Comparison of ENCODE assay signal across 8 mouse cellular contexts in genomic region chr7:46611970-46612369, GRCm38 (mm10). TPM values are rescaled to one million over a fixed set of nuclear protein-coding genes. Genes with fewer than 3 reads are reported as not detected.
DNase-seq lines count a peak whose midpoint lies in the region; ATAC-seq and TF ChIP-seq lines count a peak whose summit lies in the region.

No protein-coding gene starts in this region.

- no peak for TF ChIP-seq CTCF in forebrain, postnatal 0 days (IDR thresholded peaks at IDR 0.05; ENCODE audit: low read depth)
- no peak for TF ChIP-seq CTCF in cerebellum, adult 2 months (IDR thresholded peaks at IDR 0.05; ENCODE audit: borderline replicate concordance, insufficient read depth, low read depth, low read length)

- H3K4me1 ChIP-seq in forebrain, postnatal 0 days (ENCODE audit: insufficient read depth): no peaks in the 10 kb centered on the region
- H3K4me1 ChIP-seq in forebrain, embryonic 12.5 days: no peaks in the 10 kb centered on the region
- H3K4me1 ChIP-seq in cerebellum, adult 2 months (ENCODE audit: control insufficient read depth, insufficient read depth, low read length): peaks cover 59% of the 10 kb centered on the region
- H3K4me1 ChIP-seq in liver, embryonic 11.5 days (replicated peaks; ENCODE audit: control insufficient read depth, insufficient read depth, low read length): no peaks in the 10 kb centered on the region

- H3K9ac ChIP-seq in forebrain, postnatal 0 days: peak overlapping the region; percentile 22; the same call in 1 of the 2 replicates
- no peak overlapping the region for H3K9ac ChIP-seq in forebrain, embryonic 12.5 days
- H3K9ac ChIP-seq in liver, embryonic 11.5 days (ENCODE audit: low read depth, low read length): no peak overlapping the region

- no peak overlapping the region for H3K27ac ChIP-seq in forebrain, postnatal 0 days (ENCODE audit: low read depth, low read length)
- H3K27ac ChIP-seq in forebrain, embryonic 12.5 days: no peak overlapping the region
- H3K27ac ChIP-seq in cerebellum, adult 2 months (ENCODE audit: insufficient read depth, low read length): peak overlapping the region; percentile 73
- H3K27ac ChIP-seq in liver, embryonic 11.5 days (ENCODE audit: low read depth, low read length): no peak overlapping the region

- no peak overlapping the region for H3K4me2 ChIP-seq in forebrain, postnatal 0 days (ENCODE audit: low read depth)
- H3K4me2 ChIP-seq in forebrain, embryonic 12.5 days: no peak overlapping the region
- H3K4me2 ChIP-seq in liver, embryonic 11.5 days: no peak overlapping the region

- H3K4me3 ChIP-seq in forebrain, postnatal 0 days (ENCODE audit: low read depth, low read length): no peak overlapping the region
- H3K4me3 ChIP-seq in forebrain, embryonic 12.5 days (replicated peaks): no peak overlapping the region
- no peak overlapping the region for H3K4me3 ChIP-seq in cerebellum, adult 2 months (replicated peaks; ENCODE audit: insufficient read depth, low read depth, low read length)
- no peak overlapping the region for H3K4me3 ChIP-seq in liver, embryonic 11.5 days (ENCODE audit: low read depth, low read length)

- H3K36me3 ChIP-seq in forebrain, postnatal 0 days (ENCODE audit: insufficient read depth): peaks cover 35% of the 10 kb centered on the region
- H3K36me3 ChIP-seq in forebrain, embryonic 12.5 days (replicated peaks): peaks cover 7% of the 10 kb centered on the region; the same call in 1 of the 2 replicates
- H3K36me3 ChIP-seq in liver, embryonic 11.5 days (ENCODE audit: control insufficient read depth, insufficient read depth, low read length): no peaks in the 10 kb centered on the region

- ATAC-seq in forebrain, postnatal 0 days: no peak
- no peak for ATAC-seq in forebrain, embryonic 12.5 days (ENCODE audit: low FRiP score)
- no peak for ATAC-seq in liver, embryonic 11.5 days (replicated peaks; ENCODE audit: low FRiP score)

- no peak for DNase-seq in forebrain, postnatal 0 days
- peak; percentile 39 for DNase-seq in 3134 (ENCODE audit: extremely low read depth, insufficient read length, low spot score)
- peak; percentile 81 to 95 for DNase-seq in cerebellum, adult 2 months
- peak; percentile 65 for DNase-seq in kidney, postnatal 10 days
- no peak for DNase-seq in liver, embryonic 11.5 days (ENCODE audit: low spot score)
- no peak for DNase-seq in urinary bladder, postnatal 10 days (ENCODE audit: low spot score)
- no peak for DNase-seq in left cerebral cortex, adult 8-10 months (ENCODE audit: low spot score in 2 of 2)

- TF ChIP-seq POLR2A in cerebellum, adult 2 months (IDR thresholded peaks at IDR 0.05; ENCODE audit: borderline replicate concordance, insufficient read depth, low read length): no peak

- H3K27me3 ChIP-seq in forebrain, postnatal 0 days (ENCODE audit: insufficient read depth, low read length): no peaks in the 10 kb centered on the region
- no peaks in the 10 kb centered on the region for H3K27me3 ChIP-seq in forebrain, embryonic 12.5 days
- H3K27me3 ChIP-seq in cerebellum, adult 2 months (ENCODE audit: control insufficient read depth, insufficient read depth, low read length): no peaks in the 10 kb centered on the region
- H3K27me3 ChIP-seq in liver, embryonic 11.5 days (replicated peaks; ENCODE audit: control insufficient read depth, insufficient read depth, low read length): no peaks in the 10 kb centered on the region

- H3K9me3 ChIP-seq in forebrain, postnatal 0 days (ENCODE audit: low read length): no peaks in the 10 kb centered on the region
- no peaks in the 10 kb centered on the region for H3K9me3 ChIP-seq in forebrain, embryonic 12.5 days
- H3K9me3 ChIP-seq in liver, embryonic 11.5 days (ENCODE audit: control insufficient read depth, low read length): no peaks in the 10 kb centered on the region

- WGBS in forebrain, postnatal 0 days: 62% methylated on average over 9 of the region's 9 CpGs
- 93% methylated on average over 9 of the region's 9 CpGs for WGBS in forebrain, embryonic 12.5 days
- WGBS in cerebellum, adult 2 months: 11% methylated on average over 9 of the region's 9 CpGs
- 87% methylated on average over 9 of the region's 9 CpGs for WGBS in liver, embryonic 11.5 days

RNA-seq across cellular contexts. Expression of gene Sergef, which starts 27.6 kb away (rescaled TPM):
- 50.7 and 54.5 TPM in 2 replicates for total RNA-seq in forebrain, postnatal 0 days (2014; rRNA removed)
- polyA plus RNA-seq in forebrain, postnatal 0 days (2015; fragmentation: Nextera tagmentation; extraction: Ambion mirVana): 40.4 and 46.9 TPM in 2 replicates
- 19.0 and 19.6 TPM in 2 replicates for polyA plus RNA-seq in forebrain, embryonic 12.5 days (2016; fragmentation: Nextera tagmentation; extraction: Ambion mirVana)
- 38.7 and 41.1 TPM in 2 replicates for polyA plus RNA-seq in cerebellum, adult 2 months (2012; rRNA removed)
- polyA plus RNA-seq in liver, embryonic 11.5 days (2014; fragmentation: Nextera tagmentation; extraction: Ambion mirVana): 13.2 and 15.7 TPM in 2 replicates
- 10 to 100 TPM; 66.3 to 76.8 (median 71.3) TPM for total RNA-seq in left cerebral cortex, adult 8-10 months (2022)

Comparison
In these comparisons a context has a peak if more than half of its experiments do, and no peak if none do; other contexts are left out.
1. DNase-seq: peak in 3134 (single experiment), cerebellum, adult 2 months (2 of 2) and kidney, postnatal 10 days (single experiment); none in forebrain, postnatal 0 days (single experiment), liver, embryonic 11.5 days (single experiment), urinary bladder, postnatal 10 days (single experiment) and left cerebral cortex, adult 8-10 months (0 of 2).